Mouse (Mus musculus) gastrocnemius, adult 8-10 months (tissue): ENCODE results near the gene Adam33. TPM values are rescaled to one million over a fixed set of nuclear protein-coding genes. Genes with fewer than 3 reads are reported as not detected.

Experiments
- DNase-seq, 2 experiments: peaks; one replicate each; pipeline ENCODE4 v3.0.0; 2022; ENCODE audit warnings: low spot score in 2 of 2
- microRNA-seq: library from miRNA; unstranded; fragments of <30 nt; microRNA quantifications from one replicate; pipeline ENCODE4 v1.2.0, GENCODE M21; 2022
- total RNA-seq, 4 experiments: library from RNA; stranded (reverse); gene quantifications; 2 replicates each; pipeline ENCODE4 v1.2.4; 2022

Gene Adam33
- total RNA-seq, 4 experiments from 2014 or later: 0.82 to 1.8 (median 1.3) TPM

DNA sequence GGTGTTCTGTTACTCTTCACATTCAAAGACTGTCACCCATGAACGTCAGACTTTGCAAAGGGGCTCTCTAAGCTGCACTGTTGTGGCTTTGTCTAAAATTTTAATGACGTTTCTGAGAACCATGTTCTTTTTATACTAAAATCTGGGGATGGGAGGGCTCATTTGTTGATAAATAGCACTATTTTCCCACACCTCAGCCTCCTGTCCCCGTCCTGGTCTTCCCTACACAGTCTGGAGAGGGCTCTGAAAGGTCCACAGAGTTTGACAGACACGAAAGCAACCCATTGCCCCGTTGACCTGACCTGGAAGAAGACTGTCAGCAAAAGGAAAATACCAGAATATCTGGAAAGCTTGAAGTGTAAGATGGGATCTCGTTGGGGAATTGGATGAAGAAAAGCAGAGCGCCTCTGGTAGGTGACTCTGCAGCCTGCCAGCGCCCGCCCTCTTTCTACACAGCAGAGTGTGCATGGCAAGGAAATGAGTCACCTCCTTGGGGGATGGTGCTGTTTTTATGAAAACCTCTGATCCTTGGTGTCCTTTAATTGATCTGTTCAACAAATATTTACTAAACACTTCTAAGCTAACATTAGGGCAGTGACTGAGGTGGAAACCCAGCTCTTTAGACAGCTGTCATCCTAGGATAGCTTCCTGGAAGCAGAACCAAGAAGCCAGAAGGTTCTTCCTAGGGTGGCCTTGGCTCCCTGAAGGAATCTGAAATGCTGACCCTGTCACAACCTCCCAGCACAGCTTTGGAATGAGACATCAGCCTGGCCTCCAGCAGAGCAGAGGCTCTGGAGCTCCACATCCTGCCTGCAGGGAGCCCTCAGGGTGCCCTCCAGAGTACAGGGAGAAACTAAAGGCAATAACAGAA lies 34.3 kb downstream of the Adam33 start:
- no peak for DNase-seq

GRCm38 (mm10) chr2:131026941-131027340 lies 36.7 kb downstream of the Adam33 start:
- no peak for DNase-seq

DNA sequence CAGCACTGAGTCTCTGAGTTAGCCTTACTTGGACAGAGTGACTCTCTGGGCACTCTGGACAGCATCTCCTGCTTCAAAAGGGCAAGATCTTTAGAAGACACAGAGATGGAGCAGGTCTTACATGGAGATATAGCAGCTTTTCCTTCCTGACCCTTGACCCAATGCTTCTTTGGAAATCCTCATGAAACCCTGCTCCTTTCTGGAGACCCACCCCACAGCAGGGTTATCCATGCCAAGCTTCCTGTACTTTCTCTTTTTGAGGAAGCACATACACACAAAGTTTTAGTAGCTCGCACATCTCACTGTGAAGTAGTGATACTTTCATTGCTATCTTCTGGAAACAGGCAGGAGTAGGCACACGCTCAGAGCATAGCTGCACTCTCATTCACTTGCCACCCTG lies 38.4 kb downstream of the Adam33 start:
- no peak for DNase-seq

GRCm38 (mm10) chr2:131010566-131010965 lies 53.0 kb downstream of the Adam33 start:
- DNase-seq: no peak

DNA sequence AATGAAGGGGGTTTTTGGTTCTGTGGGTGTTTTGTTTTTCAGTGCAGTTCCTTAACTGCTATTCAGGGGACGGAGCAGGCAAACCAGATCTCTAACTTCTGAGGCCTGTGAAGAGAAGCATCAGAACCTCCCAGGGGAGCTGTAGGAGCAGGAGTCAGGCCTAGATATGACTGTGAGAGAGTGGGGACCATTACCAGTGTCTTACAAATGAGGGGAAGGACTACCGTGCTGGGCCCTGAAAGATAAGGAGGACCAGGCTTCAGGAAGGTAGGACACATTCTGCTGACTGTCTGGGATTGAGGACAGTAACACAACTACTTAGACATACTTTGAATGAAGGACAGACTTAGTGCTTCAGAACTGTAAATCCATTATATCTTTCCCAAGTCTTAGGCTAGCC lies 54.5 kb downstream of the Adam33 start:
- no peak for DNase-seq

Small RNA genes within 50 kb of the gene (microRNA-seq; reads per million reads assigned to microRNA genes)
- gene Mir6973b: not detected

Other genes starting within 250 kb of the Adam33 start
- 1 to 10 TPM; 2.0 to 4.0 (median 2.9) TPM for gene 4930402H24Rik, start 157.4 kb downstream of the Adam33 start, total RNA-seq
- gene Atrn, start 157.3 kb downstream of the Adam33 start, total RNA-seq: 10 to 100 TPM; 11.4 to 15.0 (median 12.0) TPM
- gene Gfra4, start 20.7 kb downstream of the Adam33 start, total RNA-seq: 1 to 10 TPM in 3 of 4 experiments, under 1 TPM in 1; 0.92 to 1.7 (median 1.3) TPM
- under 1 TPM; 0.19 to 0.72 (median 0.47) TPM for gene Siglec1, start 23.0 kb upstream of the Adam33 start, total RNA-seq
- gene Hspa12b, start 63.5 kb upstream of the Adam33 start, total RNA-seq: 1 to 10 TPM; 6.8 to 9.2 (median 6.9) TPM
- not detected for gene Gm11037, start 69.7 kb upstream of the Adam33 start, total RNA-seq
- gene 1700037H04Rik, start 96.3 kb upstream of the Adam33 start, total RNA-seq: 1 to 10 TPM; 2.6 to 5.9 (median 4.4) TPM
- 10 to 100 TPM; 77.4 to 89.0 (median 82.6) TPM for gene Cenpb, start 116.3 kb upstream of the Adam33 start, total RNA-seq
- 1 to 10 TPM; 1.2 to 2.3 (median 1.9) TPM for gene Cdc25b, start 123.1 kb upstream of the Adam33 start, total RNA-seq
- gene Spef1, start 123.5 kb upstream of the Adam33 start, total RNA-seq: 1 to 10 TPM in 3 of 4 experiments, under 1 TPM in 1; 0.94 to 1.7 (median 1.5) TPM
- 10 to 100 TPM; 10.7 to 21.6 (median 18.7) TPM for gene Ap5s1, start 143.3 kb upstream of the Adam33 start, total RNA-seq
- 10 to 100 TPM; 39.9 to 46.3 (median 43.4) TPM for gene Mavs, start 170.2 kb upstream of the Adam33 start, total RNA-seq
- gene Pank2, start 198.7 kb upstream of the Adam33 start, total RNA-seq: 10 to 100 TPM; 18.9 to 25.4 (median 23.8) TPM